Mouse (Mus musculus) thymus, postnatal 0 days (tissue): ENCODE data around the gene Apoh. TPM values are rescaled to one million over a fixed set of nuclear protein-coding genes. Genes with fewer than 3 reads are reported as not detected.

Source experiments
- DNase-seq: peaks from one replicate; pipeline ENCODE4 v3.0.0-alpha.2; 2015; ENCODE audit warnings: low spot score
- polyA plus RNA-seq: library from polyadenylated mRNA; unstranded; fragments of >200 nt; fragmentation: Nextera tagmentation; extraction: Ambion mirVana; gene quantifications from 2 replicates; pipeline ENCODE4 v1.2.1, GENCODE M21; 2015

Gene Apoh
- polyA plus RNA-seq, 1 experiment from 2014 or later: 0.12 TPM

- DNase-seq: peak; percentile 19
These were observed 104.0 kb downstream of the Apoh start for GRCm38 (mm10) chr11:108447148-108447547.

- peak; percentile 64 for DNase-seq
These were observed 106.7 kb downstream of the Apoh start for GRCm38 (mm10) chr11:108449811-108450210.

- DNase-seq: no peak
These were observed 116.4 kb downstream of the Apoh start for GRCm38 (mm10) chr11:108459599-108459998.

Other genes with a start within 250 kb of the Apoh start
- gene Prkca, start 574 bp downstream of the Apoh start, polyA plus RNA-seq: 11.2 and 11.4 TPM in 2 replicates
- 1.4 and 1.9 TPM in 2 replicates for gene Cep112, start 81.8 kb downstream of the Apoh start, polyA plus RNA-seq